Mouse (Mus musculus) testis, postnatal 10 days (tissue): ENCODE data around the gene Phlpp1.
"Not testable (repeated sequence)": the region's sequence is repeated elsewhere in the genome, so short reads cannot be mapped to it uniquely, and the experiment has no call there.

ENCODE experiments used
- DNase-seq: peaks from one replicate; pipeline ENCODE4 v3.0.0; 2021; ENCODE audit warnings: low spot score

Phlpp1 gene

DNA sequence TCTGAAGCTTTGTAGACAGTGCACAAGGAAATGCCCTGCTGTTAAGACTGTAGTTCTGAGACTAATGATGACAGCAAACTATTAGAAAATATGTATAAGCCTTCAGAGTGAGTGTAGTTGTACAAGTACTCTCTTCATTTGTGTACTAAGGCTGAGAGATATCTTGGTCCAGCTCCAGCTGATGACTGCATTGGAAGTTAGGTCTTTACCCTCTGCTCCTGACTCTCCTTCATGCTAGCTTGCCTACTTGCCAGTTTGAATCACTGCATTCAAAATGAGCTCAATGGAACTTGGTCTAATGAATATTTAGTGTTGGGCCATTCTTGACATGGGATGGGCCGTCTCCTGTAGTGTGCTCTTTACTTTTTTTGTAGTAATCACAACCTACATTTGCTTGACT lies 71.8 kb downstream of the Phlpp1 start:
- no peak for DNase-seq

DNA sequence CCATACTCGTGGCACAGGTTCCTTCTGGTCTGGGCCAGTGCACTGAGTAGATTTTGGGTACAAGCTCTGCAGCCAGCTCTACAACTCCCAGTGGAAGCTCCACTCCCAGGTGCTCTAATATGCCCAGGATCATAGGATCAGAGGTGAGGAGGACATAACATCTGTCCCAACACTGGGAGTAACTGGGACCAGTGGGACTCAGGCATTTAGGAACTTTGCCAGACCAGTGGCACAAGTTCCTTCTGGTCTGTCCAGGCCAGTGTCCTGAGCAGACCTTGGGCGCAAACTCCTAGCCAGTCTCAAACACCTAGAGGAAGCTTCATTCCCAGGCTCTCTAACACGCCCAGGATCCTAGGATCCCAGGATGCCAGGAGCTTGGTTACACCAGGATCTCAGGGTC lies 72.7 kb downstream of the Phlpp1 start:
- no peak for DNase-seq

DNA sequence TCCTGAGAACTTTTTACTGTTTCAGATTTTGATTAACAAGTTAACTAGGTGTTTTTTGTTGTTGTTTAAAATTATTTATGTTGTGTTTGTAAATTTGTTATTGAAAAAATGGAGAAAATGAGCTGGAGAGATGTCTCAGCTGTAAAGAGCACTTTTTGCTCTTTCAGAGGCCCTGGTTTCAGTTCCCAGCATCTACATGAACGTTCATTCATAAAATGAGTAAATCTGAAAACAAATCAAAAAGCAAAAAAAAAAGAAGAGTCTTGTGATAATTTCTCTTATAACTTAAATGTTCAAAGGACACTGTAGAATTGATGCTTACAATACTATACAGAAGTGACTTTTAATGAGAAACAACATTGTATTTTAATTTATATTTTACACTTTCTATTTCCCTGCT lies 82.5 kb downstream of the Phlpp1 start:
- no peak for DNase-seq

DNA sequence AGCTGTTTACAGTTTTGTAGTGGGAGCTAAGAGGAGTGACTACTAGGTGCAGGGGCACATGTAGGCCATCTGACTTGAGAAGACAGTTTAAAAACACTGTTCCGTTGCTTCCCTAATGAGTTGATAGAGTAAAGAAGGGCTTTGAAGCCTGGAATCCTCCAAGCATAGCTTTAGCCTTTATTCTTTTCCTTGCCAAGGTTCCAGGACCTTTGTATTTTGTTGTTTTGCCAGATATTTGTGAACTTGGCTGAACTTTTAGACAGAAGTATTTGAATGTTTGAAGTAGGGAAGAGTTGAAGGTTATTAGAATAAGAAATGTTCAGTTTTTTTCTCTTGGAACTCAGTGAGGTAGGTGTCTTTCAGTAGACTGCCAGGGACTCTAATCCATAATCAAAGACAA lies 85.6 kb downstream of the Phlpp1 start:
- no peak for DNase-seq

DNA sequence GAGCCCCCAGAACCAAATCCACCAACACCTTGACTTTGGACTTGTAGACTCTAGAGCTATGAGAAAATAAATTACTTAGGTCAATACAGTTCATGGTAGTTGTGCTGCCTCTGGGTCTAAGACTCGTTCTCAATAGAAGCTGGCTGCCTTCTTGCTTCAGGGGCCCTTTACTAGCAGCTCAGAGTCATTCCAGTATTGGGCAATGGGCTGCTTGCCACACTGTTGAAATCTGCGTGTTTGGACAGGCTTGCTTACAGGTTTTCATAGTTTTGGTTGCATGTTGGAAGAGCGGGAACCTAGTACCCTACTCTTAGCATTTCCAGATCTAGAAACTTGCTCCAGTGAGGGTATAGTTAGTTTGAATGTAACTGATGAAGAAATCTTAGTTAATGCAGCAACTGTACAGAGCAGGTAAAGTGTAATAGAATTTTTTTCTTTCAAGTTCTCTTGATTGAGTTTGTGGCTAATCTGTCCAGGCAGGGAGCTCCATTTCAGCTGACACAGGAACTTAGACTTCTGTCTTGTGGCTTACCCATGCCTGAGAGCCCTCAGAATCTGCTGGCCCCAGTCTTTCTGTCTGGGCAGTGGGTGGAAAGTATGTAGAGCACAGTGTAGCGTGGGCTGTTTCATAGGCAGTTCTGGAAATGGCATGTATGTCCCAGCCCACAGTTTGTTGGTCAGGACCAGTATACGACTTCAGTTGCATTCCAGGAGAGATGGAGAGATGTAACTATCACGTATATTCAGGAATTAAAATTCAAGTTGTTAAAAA lies 96.7 kb downstream of the Phlpp1 start:
- DNase-seq: no peak

DNA sequence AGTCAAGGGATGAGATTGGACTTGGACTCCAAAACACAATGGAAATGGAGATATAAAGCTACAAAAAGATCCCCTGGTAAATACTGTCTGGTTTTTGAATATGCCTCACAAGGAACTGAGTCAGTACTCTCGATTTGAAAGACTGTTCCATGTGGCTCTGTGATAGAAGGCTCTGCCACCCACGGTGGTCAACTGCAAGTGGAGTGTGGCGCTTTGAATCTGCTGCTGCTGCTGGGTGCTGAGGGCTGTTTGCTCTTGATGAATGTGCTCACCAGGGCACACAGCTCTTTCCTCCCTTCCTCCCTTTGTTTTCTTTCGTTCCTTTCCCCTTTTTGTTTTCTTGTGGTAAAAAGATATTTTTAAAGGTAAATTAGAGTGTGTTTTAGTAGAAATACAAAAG lies 97.8 kb downstream of the Phlpp1 start:
- DNase-seq: no peak

DNA sequence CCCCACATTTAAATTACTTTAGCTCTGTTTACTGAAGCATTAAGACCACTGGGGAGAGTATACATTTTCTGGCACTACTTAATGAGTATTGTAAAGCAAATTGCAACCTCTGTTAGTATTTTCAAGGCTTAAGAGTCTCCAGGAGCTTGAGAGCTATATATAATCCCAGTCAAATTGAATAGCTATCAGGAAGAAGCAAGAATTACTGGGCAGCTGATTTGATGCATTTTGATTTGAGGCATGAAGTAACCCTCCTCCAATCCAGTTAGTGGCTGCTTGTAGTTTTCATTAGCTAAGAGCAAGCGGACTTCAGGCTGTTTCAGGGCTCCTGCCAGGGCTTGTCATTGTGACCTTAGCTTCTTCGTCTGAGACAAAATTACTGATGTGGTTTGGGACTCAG lies 101.4 kb downstream of the Phlpp1 start:
- DNase-seq: no peak

DNA sequence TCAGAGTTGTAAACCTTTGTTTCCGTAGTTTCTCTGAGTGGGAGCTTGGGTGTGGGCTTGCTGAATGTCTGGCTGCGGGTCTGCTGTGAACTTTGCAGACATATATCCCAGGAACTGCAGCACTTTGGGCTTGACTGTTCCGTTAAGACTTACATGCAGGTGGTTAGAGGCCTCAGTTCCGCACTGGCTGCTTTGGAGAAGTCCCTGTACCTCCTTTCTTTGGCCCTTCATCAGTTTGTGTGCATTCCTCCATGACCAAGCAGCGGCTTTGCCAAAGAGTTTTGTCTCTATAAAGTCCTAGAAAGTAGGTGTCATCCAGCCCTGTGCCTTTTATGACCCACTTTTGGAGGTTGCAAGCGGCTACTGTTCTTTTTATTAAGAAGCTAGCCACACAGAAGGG lies 102.2 kb downstream of the Phlpp1 start:
- no peak for DNase-seq

DNA sequence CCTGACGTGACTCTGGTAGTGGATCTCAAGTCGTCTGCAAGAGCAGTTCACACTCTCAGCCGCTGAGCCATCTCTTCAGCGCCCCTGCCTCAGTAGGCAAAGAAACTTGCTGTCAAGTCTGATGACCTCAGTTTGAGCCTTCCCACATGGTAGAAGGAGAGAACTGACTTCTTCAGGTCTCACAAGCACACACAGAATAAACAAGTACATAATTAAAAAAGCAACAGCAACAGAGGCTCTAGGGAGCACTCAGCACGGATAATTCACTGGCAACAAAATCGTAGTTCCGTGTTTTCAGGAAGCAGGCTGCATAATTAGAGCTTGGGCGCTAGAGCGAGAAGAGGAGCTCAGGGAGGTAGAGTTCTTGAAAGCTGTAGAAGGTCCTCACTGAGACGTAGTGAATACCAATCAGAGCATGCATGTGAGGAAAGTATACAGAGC lies 103.0 kb downstream of the Phlpp1 start:
- no peak for DNase-seq

DNA sequence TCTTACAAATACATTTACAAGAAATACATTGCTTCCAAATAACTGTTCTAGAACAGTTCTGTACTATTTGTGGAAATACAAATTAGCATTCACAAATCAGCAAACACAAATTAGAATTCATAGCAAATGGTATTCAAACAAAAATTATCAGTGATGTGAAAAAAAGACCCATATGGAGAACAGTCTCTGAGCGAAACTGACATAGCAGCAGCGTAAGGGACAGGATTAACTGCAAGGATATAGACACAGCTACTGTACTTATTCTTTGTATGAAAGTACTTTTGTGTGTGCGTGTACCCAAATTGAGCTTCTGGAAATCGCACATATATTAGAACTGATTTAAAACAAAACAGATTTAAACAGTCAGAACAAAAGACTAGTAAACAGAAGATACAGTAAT lies 103.6 kb downstream of the Phlpp1 start:
- no peak for DNase-seq

DNA sequence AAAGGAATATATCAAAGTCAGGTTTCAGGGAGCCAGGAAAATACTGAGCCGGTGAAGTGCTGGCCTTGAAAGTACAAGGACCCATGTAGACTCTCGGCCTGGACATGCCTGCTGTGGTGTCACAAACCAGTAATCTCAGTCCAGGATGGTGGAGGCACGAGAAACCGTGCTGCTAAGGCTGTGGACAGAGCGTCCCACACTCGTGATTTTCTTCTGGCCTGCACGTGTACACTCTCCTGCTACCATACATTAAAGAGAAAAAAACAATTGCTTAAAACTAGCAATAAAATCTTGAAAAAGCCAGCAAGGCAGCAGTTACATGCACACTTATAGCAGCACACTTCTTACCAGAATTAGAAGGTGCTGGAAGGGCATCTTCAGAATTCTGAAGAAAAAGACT lies 104.2 kb downstream of the Phlpp1 start:
- DNase-seq: no peak

DNA sequence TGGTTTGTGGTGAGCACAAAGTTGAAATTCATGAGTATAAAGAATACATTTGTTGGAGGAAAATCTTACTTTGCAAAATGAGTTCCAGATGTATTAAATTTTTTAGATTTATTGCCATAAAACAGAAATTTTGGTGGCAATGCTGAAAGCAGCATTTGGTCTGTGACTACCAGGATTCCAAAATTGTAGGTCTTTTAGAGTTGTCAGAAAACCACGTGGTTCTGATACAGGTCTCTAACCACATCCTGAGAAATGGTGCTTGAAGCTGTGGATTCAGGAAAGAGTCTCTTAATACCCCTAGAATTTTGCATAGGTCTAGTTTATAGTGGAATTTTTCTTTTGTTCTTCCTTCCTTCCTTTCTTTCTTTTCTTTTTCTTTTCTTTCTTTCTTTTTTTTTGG lies 105.3 kb downstream of the Phlpp1 start:
- no peak for DNase-seq

DNA sequence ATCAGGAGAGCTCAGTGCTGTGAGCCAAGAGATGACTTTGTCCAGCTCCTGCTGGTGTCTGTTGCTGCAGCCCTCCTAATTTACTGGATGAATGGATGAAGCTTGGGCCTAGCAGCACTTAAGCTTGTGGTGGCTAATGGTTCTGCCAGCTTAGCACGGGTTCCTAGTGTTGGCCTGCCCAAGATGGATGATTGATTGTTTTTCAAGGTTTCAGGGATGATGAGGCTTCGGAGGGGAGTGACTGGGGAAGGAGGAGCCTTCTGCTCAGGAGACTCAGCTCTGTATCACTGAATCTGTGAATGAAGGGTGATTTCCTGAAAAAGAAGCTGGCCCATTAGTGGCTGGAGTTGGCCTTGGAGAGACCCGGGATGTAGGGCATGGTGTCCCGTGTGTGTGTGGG lies 105.7 kb downstream of the Phlpp1 start:
- DNase-seq: no peak

DNA sequence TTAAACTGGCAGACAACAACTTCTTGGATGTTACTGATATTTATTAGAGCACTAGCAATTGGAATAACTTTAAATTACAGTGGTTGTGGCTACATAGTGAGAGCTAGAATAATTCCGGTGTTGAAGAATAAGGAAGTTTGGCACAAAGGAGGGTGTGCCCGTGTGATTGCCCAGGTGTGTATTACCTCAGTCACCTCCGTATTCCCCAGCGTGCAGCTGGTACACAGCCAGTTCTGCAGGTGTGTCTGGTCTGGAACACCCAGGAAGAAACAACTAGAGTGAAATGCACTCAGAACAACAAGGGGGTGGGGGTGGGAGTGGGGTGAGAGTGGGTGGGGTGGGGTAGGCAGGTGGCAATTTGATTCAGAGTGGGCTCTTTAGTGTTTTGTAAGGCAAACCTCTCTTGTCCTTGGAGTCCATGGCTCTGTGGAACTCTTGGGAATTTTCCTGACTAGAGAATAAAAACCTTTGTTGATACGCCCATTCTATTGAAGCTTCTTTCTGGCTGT lies 107.1 kb downstream of the Phlpp1 start:
- no peak for DNase-seq

DNA sequence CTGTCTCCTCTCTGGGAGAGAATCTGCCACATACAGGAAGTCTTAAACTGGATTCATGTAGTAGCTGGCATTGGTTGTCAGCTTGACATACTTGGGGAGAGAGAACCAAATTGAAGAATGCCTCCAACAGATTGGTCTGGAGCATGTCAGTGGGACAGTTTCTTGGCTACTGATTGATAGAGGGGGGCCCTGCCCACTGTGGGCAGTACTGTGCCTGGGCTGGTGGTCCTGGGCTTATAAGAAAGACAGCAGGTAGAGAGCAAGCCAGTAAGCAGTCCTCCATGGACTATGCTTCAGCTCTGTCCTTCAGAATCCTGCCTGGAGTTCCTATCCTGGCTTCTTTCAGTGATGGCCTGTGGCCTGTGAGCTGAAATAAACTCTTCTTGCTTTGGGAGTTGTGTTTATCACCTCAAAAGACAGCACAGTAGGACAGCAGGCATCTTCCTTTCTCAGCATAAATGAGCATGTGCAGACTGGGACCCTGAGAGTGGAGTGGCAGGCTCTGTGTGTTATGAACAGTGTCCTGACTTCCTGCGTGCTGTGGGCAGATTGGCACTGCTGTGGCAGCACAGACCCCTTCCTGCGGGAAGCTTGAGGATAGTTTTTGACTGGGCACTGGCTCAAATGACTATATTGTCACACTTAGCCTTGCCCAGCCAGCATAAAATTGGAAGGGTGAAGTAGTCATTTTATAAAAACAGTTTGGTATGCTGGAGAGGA lies 108.0 kb downstream of the Phlpp1 start:
- DNase-seq: no peak

DNA sequence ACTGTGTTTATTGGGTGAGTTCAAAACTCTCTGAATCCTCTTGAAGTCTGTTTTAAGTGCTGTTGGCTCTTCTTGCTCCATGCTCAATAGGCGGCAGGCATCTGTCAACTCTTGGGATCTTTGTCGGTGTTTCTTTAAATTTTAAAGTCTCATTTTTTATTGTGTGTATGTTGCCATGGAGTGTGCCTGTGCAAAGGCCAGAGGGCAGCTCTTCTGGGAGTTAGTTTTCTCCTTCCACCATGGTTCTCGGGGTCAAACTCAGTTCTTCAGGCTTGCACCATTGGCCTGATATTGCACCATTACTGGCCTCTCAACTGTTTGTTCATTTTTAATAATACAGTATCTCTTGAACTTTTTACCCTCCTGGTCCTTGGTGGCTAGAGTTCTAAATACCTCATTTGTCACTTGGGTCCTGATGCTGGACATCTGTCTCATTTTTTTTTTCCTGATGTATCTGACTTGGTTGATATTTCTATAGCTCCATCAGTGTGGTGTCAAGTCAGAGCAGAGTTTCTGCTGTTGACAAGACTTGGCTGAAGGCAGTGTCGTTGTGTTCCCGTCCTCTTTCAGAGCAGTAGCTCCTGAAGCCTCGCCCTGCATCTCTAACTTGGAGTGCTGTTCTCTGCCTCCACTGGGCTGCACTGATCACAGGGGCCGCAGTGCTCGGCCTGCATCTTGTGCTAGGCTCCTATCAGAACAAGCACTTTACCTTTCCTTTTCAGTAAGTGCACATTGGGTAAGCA lies 108.8 kb downstream of the Phlpp1 start:
- no peak for DNase-seq

DNA sequence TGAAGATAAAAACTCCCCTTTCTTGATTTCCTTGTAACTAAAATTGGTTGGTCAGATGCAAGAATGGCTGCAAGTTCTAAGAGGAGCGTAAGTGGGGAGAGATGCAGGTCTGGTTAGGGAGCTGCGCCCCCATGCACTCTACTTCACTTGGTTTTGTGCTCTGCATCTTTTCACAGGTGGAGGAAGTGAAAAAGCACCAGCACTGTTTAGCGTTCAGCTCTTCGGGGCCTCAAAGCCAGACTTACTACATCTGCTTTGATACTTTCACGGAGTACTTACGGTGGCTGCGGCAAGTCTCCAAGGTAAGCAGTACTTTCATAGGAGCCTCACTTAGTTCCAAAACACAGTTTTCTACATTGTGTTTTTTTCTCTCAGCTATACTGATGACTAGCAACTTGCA lies 115.3 kb downstream of the Phlpp1 start:
- DNase-seq: no peak

DNA sequence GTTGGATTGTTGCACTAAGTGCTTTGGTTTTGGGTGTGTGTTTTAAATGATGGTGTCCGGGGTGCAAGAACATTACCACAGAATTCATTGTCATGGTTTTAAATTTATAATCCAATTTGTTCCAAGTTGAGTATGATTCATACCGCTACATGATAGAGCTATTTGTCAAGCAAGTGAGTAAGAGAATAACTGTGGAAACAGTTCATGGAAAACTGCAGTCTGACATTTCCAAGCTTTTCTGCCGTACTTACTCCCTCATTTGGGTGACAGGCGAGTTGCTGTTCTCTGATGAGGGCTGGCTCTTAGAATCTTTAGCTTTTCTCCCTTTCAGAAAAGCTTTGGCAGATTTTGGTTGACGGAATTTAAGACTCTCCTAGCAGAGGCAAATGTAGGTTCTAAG lies 117.5 kb downstream of the Phlpp1 start:
- DNase-seq: no peak

DNA sequence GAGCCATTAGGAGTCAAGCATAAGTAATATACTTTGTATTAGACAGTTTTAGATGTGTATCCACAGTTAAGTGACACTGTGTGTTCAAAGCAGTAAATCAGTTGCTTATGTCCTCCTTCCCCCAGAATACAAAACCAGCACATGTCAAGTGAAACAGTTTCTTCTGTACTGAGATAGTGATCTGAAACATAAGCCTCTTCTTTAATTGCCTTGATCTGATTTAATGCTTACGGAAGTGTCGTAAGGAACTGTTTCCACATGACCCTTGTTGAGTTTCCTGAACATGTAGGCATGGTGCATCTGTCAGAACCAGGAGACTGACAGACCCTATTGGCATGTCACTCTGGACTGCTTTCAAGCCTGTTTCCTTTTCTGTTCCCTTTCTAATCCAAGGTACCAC lies 118.0 kb downstream of the Phlpp1 start:
- DNase-seq: no peak

DNA sequence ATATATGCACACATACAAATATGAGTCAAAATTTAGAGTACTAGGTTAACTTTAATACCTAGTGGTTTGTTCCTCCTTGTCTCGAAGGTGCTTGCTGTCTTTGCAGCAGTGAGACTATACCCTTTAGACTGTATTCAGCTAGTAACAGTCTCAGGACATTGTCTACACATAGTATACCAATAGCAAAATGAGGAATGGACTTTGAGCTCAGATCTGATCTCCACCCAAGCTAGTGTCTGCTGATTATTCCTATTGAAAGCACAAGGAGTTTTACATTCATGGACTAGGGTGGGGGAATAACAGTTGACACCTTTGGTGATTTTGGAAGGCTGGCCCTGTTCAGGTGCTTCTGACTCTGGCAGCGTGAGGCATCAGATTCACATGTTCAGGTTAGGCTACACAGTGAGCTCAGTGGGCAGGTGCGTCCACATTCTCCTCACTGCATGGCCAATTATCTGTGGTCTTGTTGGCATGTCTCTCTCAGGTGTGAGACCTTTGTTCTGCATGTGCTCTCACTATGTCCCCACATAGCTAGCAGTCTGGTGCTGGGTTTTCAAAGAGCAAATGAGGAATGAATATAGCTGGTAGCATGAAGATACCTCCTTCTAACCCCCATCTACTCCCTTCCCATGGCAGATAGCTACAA lies 138.0 kb downstream of the Phlpp1 start:
- DNase-seq: no peak

DNA sequence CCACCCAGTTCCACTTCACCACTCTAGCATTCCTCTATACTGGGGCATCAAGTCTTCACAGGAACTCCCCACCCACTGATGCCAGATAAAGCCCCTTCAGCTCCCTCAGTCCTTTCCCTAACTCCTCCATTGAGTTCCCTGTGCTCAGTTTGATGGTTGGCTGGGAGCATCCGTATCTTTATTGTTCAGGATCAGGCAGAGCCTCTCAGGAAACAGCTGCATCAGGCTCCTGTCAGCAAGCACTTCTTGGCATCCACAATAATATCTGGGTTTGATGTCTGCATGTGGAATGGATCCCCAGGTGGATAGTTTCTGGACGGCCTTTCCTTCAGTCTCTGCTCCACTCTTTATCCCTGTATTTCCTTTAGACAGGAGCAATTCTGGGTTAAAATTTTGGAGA lies 138.7 kb downstream of the Phlpp1 start:
- DNase-seq: no peak

DNA sequence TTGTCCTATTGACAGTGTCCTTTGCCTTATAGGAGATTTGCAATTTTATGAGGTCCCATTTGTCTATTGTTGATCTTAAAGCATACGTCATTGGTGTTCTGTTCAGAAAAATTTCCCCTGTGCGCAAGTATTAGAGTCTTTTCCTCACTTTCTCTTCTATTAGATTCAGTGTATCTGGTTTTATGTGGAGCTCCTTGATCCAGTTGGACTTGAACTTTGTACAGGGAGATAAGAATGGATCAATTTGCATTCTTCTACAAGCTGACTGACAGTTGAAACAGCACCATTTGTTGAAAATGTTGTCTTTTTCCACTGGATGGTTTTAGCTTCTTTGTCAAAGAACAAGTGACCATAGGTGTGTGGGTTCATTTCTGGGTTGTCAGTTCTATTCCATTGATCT lies 140.3 kb downstream of the Phlpp1 start:
- DNase-seq: not testable (repeated sequence)
